Mouse (Mus musculus) liver, embryonic 15.5 days (tissue): Measurements from ENCODE around the gene Lgals9. TPM values are rescaled to one million over a fixed set of nuclear protein-coding genes. Genes with fewer than 3 reads are reported as not detected.

ENCODE experiments used
- ATAC-seq: fragments of 200-750 bp; cut with Nextera tagmentation; 2 replicates; pipeline ENCODE4 v1.8.0; 2017; ENCODE audit warnings: moderate number of reproducible peaks, mild to moderate bottlenecking, moderate library complexity; ENCODE audit not compliant: insufficient read depth
- H3K27ac ChIP-seq: fragments of 300-500 bp; sonication (generic); replicated peaks from 2 replicates; pipeline ENCODE4 v1.5.1; 2015; ENCODE audit warnings: mild to moderate bottlenecking, inconsistent platforms
- H3K27me3 ChIP-seq: fragments of 300-500 bp; sonication (generic); 2 replicates; pipeline ENCODE4 v1.6.1; 2015; ENCODE audit warnings: mild to moderate bottlenecking, inconsistent platforms
- H3K36me3 ChIP-seq: fragments of 300-500 bp; sonication (generic); replicated peaks from 2 replicates; pipeline ENCODE4 v1.6.1; 2015; ENCODE audit warnings: moderate library complexity, mild to moderate bottlenecking, inconsistent platforms
- H3K4me1 ChIP-seq: fragments of 300-500 bp; sonication (generic); replicated peaks from 2 replicates; pipeline ENCODE4 v1.6.1; 2015; ENCODE audit warnings: inconsistent platforms
- H3K4me2 ChIP-seq: fragments of 300-500 bp; sonication (generic); 2 replicates; pipeline ENCODE4 v1.6.1; 2015; ENCODE audit warnings: moderate library complexity, mild to moderate bottlenecking, inconsistent platforms
- H3K4me3 ChIP-seq: fragments of 300-500 bp; sonication (generic); replicated peaks from 2 replicates; pipeline ENCODE4 v1.5.1; 2015; ENCODE audit warnings: mild to moderate bottlenecking, inconsistent platforms
- H3K9ac ChIP-seq: fragments of 300-500 bp; sonication (generic); 2 replicates; pipeline ENCODE4 v1.6.1; 2015; ENCODE audit warnings: moderate library complexity, mild to moderate bottlenecking, inconsistent platforms
- H3K9me3 ChIP-seq: fragments of 300-500 bp; sonication (generic); replicated peaks from 2 replicates; pipeline ENCODE4 v1.6.1; 2016; ENCODE audit warnings: inconsistent platforms
- WGBS: fragments of 180-500 bp; shearing (Covaris S2); methylation state at CpG from one replicate; pipeline ENCODE4 v1.1.7; 2015; ENCODE audit warnings: mixed read lengths; ENCODE audit not compliant: insufficient replicate concordance; 5-methylcytosine and 5-hydroxymethylcytosine counted together
- polyA plus RNA-seq: library from polyadenylated mRNA; unstranded; fragments of >200 nt; fragmentation: Nextera tagmentation; extraction: Ambion mirVana; gene quantifications from 2 replicates; pipeline ENCODE4 v1.2.1, GENCODE M21; 2015

Gene Lgals9
- 154 and 177 TPM in 2 replicates for polyA plus RNA-seq

DNA sequence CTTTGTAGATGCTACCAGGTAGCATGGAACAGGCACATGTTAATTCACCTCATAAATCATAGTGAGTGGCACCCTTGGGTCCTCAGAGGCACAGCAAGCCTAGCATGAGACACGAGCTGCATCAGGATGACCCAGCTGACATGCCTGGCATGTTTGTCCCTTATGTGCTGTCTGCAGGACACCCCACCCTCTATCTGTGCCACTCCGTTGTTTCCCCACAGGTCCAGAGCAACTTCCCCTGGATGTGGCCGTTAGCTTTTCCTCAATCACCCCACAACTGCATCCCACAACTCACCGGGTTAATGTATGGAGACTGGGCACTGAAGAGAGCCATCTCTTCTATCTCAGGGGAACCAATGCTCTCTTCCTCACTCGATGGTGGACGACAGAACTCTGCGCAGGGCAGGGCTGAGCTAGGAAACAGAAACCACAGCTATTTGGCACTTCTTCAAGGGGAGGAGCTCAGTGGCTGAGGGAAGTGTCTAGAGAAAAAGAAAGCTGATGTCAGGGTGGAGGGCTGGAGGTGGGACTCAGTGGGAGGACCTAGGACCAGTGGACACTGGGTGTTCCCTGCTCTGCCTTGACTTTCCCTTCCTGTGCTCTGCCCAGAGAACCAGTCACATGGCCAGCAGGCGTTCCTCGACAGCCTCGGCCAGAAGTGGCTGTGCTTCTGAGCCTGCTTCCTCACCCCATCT, at the start of gene Lgals9:
Gene Lgals9 (minus strand): TSS at position 464 of the 695 bp plus-strand sequence.
- peak; percentile 62 for ATAC-seq
- no peaks in the 10 kb centered on the region for H3K27me3 ChIP-seq
- peak within 1 kb of the TSS; percentile 66 for H3K4me2 ChIP-seq
- H3K36me3 ChIP-seq: no peaks in the 10 kb centered on the region
- peak within 1 kb of the TSS; percentile 57 for H3K4me3 ChIP-seq
- no peaks in the 10 kb centered on the region for H3K9me3 ChIP-seq
- peaks cover 55% of the 10 kb centered on the region for H3K4me1 ChIP-seq
- peak within 1 kb of the TSS; percentile 76 for H3K27ac ChIP-seq
- 5% methylated on average over 10 of the region's 10 CpGs for WGBS
- peak within 1 kb of the TSS; percentile 32 for H3K9ac ChIP-seq

DNA sequence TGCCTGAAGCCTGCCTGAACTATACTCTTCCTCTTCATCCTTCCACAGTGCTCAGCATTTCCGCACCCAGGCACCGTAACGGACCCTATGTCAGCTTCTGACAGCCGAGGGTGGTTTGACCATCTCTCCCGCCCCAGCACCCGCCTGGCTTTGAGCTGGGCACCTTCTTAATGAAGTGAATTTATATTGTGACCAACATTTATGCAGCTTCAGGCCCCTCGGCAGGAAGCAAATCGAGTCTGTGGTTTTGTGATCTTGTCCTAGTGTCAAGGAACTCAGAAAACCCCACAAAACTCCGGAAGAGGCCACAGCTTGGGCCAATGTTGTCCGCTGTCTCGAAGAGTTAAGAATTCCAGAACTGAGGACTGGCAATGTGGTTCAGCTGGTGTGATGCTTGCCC, 48.9 kb upstream of the Lgals9 start:
- ATAC-seq: no peak

DNA sequence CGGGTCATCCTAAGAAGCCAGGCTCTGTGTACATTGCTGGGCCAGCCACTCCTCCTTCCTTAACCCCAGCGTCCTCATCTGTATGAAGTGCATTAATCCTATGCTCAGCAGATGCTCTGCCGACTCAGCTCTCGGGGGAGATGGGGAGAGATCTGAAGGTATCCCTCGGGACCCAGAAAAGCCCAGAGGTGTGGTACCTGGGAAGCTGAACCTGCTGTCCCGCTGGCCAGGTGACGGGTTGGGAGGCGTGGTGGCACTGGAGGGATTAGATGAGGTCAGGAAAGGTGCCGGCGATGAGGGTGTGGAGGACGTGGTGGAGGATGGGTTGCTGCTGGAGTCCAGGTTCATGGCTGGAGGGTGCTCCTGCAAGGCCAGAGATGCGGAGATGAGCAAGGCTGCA, 48.3 kb upstream of the Lgals9 start:
- ATAC-seq: no peak
- 70% methylated on average over 12 of the region's 12 CpGs for WGBS

More for the DNA sequence above, 48.9 kb upstream of the Lgals9 start:
- Histone ChIP-seq H3K4me2 (no peak overlapping the region), H3K27ac (no peak overlapping the region), H3K36me3 (no peaks in the 10 kb centered on the region), H3K4me3 (no peak overlapping the region), H3K4me1 (peaks cover 18% of the 10 kb centered on the region; the same call in 1 of the 2 replicates), H3K9me3 (no peaks in the 10 kb centered on the region), H3K27me3 (no peaks in the 10 kb centered on the region), H3K9ac (no peak overlapping the region)
- 20% methylated on average over 11 of the region's 11 CpGs for WGBS

DNA sequence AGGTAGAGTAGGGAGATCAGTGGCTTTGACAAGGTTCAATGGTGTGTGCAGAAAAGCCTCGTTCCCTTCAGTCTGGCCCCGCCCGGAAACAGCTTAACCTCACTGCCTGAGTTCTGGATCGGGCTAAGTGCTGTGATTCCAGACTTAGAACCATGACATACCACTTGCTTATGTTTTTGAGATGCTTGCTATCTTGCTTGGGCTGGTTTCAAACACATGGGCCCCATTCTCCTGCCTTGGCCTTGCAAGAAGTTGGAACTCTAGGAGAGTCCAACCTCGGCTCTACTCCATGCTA, 46.7 kb upstream of the Lgals9 start:
- peaks cover 9% of the 10 kb centered on the region; the same call in 1 of the 2 replicates for H3K4me1 ChIP-seq
- no peaks in the 10 kb centered on the region for H3K9me3 ChIP-seq
- H3K36me3 ChIP-seq: peaks cover 9% of the 10 kb centered on the region; the same call in 1 of the 2 replicates
- WGBS: 63% methylated on average over 5 of the region's 5 CpGs
- H3K9ac ChIP-seq: no peak overlapping the region
- no peak for ATAC-seq
- no peaks in the 10 kb centered on the region for H3K27me3 ChIP-seq
- no peak overlapping the region for H3K27ac ChIP-seq
- no peak overlapping the region for H3K4me2 ChIP-seq
- no peak overlapping the region for H3K4me3 ChIP-seq

More for the DNA sequence above, 48.3 kb upstream of the Lgals9 start:
- Histone ChIP-seq H3K9ac (no peak overlapping the region), H3K4me1 (peaks cover 15% of the 10 kb centered on the region; the same call in 1 of the 2 replicates), H3K27ac (no peak overlapping the region), H3K4me3 (no peak overlapping the region), H3K4me2 (no peak overlapping the region), H3K36me3 (no peaks in the 10 kb centered on the region), H3K27me3 (no peaks in the 10 kb centered on the region), H3K9me3 (no peaks in the 10 kb centered on the region)

DNA sequence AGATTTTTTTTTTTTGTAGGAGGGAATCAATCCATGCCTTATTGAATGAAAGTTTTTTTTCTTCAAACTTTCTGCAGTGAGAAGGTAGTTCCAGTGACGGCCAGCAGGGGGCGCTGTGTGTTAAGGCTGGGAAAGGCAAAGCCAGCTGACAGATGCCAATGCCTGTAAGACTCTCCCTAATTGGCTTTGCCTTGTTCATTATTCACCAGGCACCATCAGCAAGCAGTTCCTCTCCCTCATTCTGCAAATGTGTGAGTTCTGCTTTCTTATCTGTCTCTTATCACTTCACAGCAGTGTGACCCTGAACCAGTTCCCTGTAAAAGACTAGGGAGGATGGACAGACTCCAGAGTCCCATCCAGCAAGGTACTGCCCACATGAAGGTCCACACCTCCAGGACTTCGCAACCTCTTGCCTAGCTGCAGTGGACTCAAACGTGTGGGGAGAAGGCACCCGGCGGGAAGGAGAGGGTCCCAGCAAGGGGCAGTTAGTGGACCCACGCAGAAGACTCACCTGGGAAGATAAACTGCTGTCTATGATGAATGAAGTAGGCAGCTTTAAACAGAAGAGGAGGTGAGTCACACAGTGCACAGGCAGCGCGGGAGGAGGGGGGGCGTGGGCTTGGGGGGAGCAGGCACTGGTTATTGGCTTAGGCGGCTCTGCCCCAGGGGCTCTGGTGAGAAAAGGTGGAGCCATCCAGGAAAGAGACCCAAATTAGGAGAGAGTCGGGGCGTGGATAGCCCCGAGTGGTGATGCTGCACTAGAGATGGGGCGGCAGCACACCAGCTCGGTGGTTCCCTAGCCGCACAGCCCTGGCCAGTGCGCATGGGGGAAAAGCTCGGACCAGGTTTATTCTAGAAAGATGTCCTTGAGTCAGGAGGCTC, 46.1 kb upstream of the Lgals9 start:
- 44% methylated on average over 19 of the region's 19 CpGs for WGBS
- Histone ChIP-seq H3K27ac (no peak overlapping the region), H3K36me3 (peaks cover 9% of the 10 kb centered on the region; the same call in 1 of the 2 replicates), H3K4me1 (peaks cover 9% of the 10 kb centered on the region; the same call in 1 of the 2 replicates), H3K9me3 (no peaks in the 10 kb centered on the region), H3K4me2 (no peak overlapping the region), H3K4me3 (no peak overlapping the region), H3K27me3 (no peaks in the 10 kb centered on the region), H3K9ac (no peak overlapping the region)
- ATAC-seq: no peak

DNA sequence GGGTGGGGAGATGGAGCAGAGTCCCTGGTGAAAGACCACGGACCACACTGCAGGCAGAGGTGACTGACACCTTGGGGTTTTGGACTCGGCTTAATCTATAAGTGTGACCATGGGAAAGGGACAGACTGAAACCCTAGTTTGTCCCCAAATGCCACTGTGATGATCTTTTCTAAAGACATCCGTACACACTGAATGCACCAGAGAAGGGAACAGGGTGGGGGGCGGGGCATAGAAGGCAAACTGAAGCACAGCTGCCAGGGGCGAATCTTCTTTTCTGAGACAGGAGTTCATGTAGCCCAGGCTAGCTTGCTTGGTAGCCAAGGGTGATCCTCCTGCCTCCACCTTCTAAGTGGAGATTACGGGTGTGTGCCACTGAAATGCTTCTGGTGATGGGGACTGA, 39.0 kb upstream of the Lgals9 start:
- Histone ChIP-seq H3K4me3 (no peak overlapping the region; the same call in 1 of the 2 replicates), H3K27ac (peak overlapping the region; percentile 68), H3K4me1 (peaks cover 31% of the 10 kb centered on the region), H3K9me3 (no peaks in the 10 kb centered on the region), H3K36me3 (peaks cover 19% of the 10 kb centered on the region), H3K9ac (no peak overlapping the region), H3K4me2 (peak overlapping the region; percentile 30), H3K27me3 (no peaks in the 10 kb centered on the region)
- 33% methylated on average over 6 of the region's 6 CpGs for WGBS
- no peak for ATAC-seq

DNA sequence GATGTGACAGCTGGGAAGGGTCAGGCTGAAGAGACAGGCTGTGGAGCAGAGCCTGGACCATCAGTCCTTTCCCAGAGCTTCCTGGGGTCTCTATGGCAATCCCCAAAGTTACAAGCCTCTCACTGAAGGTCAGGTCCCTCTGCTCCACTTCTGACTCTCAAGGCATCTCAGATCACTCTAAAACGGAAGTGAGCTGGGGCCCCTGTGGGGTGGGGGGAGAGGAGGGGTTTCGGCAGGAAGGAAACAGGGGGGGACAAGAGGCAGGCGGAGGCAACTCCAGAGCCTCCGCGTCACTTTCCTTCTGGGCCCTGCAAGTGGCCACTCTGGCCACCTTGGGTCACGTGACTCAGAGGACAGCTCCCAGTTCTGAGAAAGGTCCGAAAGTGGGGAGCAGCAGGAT, 38.6 kb upstream of the Lgals9 start:
- WGBS: 4% methylated on average over 7 of the region's 7 CpGs
- no peaks in the 10 kb centered on the region for H3K27me3 ChIP-seq
- peaks cover 31% of the 10 kb centered on the region for H3K4me1 ChIP-seq
- ATAC-seq: 0 out of 2 replicates have a peak, but pooled peaks have one; percentile 23
- no peak overlapping the region for H3K9ac ChIP-seq
- peak overlapping the region; percentile 30 for H3K4me2 ChIP-seq
- H3K27ac ChIP-seq: peak overlapping the region; percentile 68
- H3K4me3 ChIP-seq: no peak overlapping the region; the same call in 1 of the 2 replicates
- peaks cover 19% of the 10 kb centered on the region for H3K36me3 ChIP-seq
- no peaks in the 10 kb centered on the region for H3K9me3 ChIP-seq

DNA sequence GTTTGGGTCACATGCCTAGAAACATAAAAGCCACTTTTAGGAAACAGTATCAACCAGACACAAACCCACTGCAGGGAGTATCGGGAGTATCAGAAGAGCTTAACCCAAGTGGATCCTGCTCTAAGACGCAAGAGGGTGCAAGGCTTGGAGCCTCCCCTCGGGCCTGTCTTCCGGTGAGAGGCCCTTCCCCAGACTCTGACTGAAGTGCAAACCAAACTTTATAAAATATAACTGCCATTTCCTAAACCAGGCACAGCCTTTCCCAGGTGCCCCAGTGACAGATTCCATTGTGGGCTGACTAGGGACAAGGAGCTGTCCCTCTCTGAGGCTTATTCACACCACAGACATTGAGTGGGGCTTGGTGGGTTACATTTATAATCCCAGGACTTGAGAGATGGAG, 38.1 kb upstream of the Lgals9 start:
- Histone ChIP-seq H3K9me3 (no peaks in the 10 kb centered on the region), H3K9ac (no peak overlapping the region), H3K4me3 (no peak overlapping the region), H3K4me1 (peaks cover 31% of the 10 kb centered on the region), H3K4me2 (peak overlapping the region; percentile 30), H3K27me3 (no peaks in the 10 kb centered on the region), H3K27ac (peak overlapping the region; percentile 68), H3K36me3 (peaks cover 19% of the 10 kb centered on the region)
- WGBS: 21% methylated on average over 4 of the region's 4 CpGs
- no peak for ATAC-seq

DNA sequence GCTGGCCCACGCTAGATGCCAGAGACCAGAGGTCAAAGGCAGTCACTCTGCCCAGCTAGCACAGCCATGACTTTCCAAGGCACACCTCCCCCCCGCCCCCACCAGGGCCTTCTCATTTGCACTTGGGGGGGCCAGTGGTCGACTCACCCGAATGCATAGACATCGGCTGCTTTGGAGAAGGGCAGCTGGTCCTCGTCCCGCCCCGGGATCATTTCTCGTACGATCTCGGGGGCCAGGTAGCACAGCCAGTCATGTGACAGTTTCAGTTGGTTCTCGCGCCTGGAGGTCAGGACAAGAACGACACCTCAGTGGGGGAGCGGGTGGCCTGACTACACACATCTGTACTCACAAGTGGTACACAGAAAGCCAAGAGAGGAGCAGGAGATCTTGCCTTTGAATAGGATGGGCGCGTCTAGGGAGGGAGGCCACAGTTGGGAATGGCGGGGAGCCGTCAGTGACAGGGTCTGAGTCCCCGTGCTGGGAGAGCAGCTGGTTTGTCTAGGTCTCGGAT, 35.8 kb upstream of the Lgals9 start:
- H3K36me3 ChIP-seq: peaks cover 10% of the 10 kb centered on the region; the same call in 1 of the 2 replicates
- H3K27ac ChIP-seq: no peak overlapping the region
- H3K4me2 ChIP-seq: no peak overlapping the region
- no peak overlapping the region for H3K4me3 ChIP-seq
- H3K9me3 ChIP-seq: no peaks in the 10 kb centered on the region
- H3K4me1 ChIP-seq: peaks cover 32% of the 10 kb centered on the region
- no peak overlapping the region for H3K9ac ChIP-seq
- WGBS: 76% methylated on average over 21 of the region's 21 CpGs
- no peak for ATAC-seq
- no peaks in the 10 kb centered on the region for H3K27me3 ChIP-seq

DNA sequence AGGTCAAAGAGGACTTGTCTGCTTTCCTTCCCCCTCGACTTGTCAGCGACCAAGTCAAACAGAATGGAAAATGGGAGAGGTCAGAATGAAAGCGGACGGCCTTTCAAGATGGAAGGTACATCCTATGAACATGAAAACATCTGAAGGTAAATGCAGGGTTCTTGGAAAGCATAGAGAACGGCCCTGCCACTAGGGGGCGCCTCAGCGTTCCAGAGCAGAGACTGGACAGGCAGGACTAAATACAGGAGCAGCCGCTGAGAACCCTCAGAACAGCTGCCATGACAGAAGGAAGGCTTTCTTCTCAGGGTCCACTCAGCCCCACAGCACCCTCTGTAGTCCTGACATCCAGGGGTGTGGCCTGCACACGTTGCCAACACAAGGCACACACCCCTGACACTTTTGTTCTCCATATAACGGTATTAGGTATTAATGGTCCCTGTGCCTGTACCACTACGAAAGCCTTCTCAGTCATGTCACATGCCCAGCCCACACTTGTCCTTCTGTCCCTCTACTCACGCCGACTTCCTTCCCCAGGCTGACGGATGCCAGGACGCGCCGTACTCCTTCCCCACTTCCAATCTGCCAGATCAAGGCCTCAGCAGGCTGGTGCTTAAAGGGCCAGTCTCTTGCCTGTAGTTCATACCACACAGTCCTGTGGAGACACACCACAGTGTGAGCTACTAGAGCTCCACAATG, 35.2 kb upstream of the Lgals9 start:
- H3K9ac ChIP-seq: no peak overlapping the region
- 61% methylated on average over 17 of the region's 17 CpGs for WGBS
- peaks cover 10% of the 10 kb centered on the region; the same call in 1 of the 2 replicates for H3K36me3 ChIP-seq
- no peak overlapping the region for H3K27ac ChIP-seq
- H3K4me2 ChIP-seq: no peak overlapping the region
- no peaks in the 10 kb centered on the region for H3K27me3 ChIP-seq
- no peak overlapping the region for H3K4me3 ChIP-seq
- 0 out of 2 replicates have a peak, but pooled peaks have one; percentile 3 for ATAC-seq
- H3K4me1 ChIP-seq: peaks cover 34% of the 10 kb centered on the region
- H3K9me3 ChIP-seq: no peaks in the 10 kb centered on the region
